Mouse (Mus musculus): ENCODE measurements around the gene Btd.

DNA sequence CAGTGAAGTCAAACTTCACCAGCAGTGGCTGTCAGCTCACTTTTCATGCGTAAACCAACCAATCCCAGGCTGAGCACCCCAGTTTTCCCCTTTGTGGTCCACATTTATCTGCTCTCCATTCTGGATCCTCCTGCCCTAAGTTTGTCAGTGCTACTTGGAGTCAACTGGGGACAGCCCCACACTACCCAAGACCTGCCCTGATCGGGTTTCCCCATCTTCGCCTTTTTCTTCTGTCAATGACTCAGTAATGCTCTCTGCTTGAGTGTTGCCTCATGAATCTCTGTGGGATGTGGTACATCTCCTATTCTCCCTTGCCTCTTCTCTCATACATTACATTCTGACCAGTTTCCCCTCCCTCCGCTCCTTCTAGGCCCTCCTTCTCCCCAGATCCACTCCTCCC is 43.4 kb upstream of the Btd start:
- TF ChIP-seq CTCF (IDR thresholded peaks at IDR 0.05; ENCODE audit: borderline replicate concordance, control insufficient read depth, extremely low read depth, insufficient read depth, low read length, poor library complexity), result no peak
- no peak for TF ChIP-seq POLR2A (IDR thresholded peaks at IDR 0.05; ENCODE audit: control insufficient read depth, extremely low read depth, insufficient read depth, low read length, poor library complexity)

Measured in thymus, adult 2 months (tissue).